Comparison of ENCODE assay signal across 11 mouse cellular contexts in genomic region chr6:54099659-54100058, GRCm38 (mm10).
DNase-seq lines count a peak whose midpoint lies in the region; ATAC-seq and TF ChIP-seq lines count a peak whose summit lies in the region.
"Had no signal": no experiment of that assay in that cellular context is flagged by ENCODE, and none has a peak within 500 bp of the region (broad histone marks: within the 10 kb centered on the region; RNA-seq: fewer than 3 reads in every experiment).

No protein-coding gene starts in this region.

- no peak overlapping the region for H3K4me2 ChIP-seq in forebrain, embryonic 14.5 days (ENCODE audit: low read length)
- H3K4me2 ChIP-seq in limb, embryonic 14.5 days (replicated peaks; ENCODE audit: low read depth, low read length, severe bottlenecking), result no peak overlapping the region

- ATAC-seq in forebrain, embryonic 14.5 days, result no peak
- ATAC-seq in limb, embryonic 14.5 days (ENCODE audit: low FRiP score, low read depth), result no peak

- no peak overlapping the region for H3K27ac ChIP-seq in forebrain, embryonic 14.5 days (ENCODE audit: low read depth, low read length)
- H3K27ac ChIP-seq in forebrain, embryonic 10.5 days, result no peak overlapping the region
- no peak overlapping the region for H3K27ac ChIP-seq in limb, embryonic 14.5 days (replicated peaks; ENCODE audit: low read depth, low read length)
- no peak overlapping the region for H3K27ac ChIP-seq in limb, embryonic 10.5 days
- H3K27ac ChIP-seq: hindbrain, embryonic 10.5 days had no signal

- H3K9me3 ChIP-seq in forebrain, embryonic 14.5 days (replicated peaks; ENCODE audit: control insufficient read depth, low read length), result no peaks in the 10 kb centered on the region
- H3K9me3 ChIP-seq in forebrain, embryonic 10.5 days, result no peaks in the 10 kb centered on the region
- no peaks in the 10 kb centered on the region for H3K9me3 ChIP-seq in limb, embryonic 14.5 days (ENCODE audit: control insufficient read depth, low read length)
- H3K9me3 ChIP-seq in limb, embryonic 10.5 days (replicated peaks), result no peaks in the 10 kb centered on the region
- H3K9me3 ChIP-seq: hindbrain, embryonic 10.5 days had no signal

- no peaks in the 10 kb centered on the region for H3K36me3 ChIP-seq in forebrain, embryonic 14.5 days (ENCODE audit: control insufficient read depth, insufficient read depth, low read length)
- no peaks in the 10 kb centered on the region for H3K36me3 ChIP-seq in forebrain, embryonic 10.5 days (replicated peaks)
- H3K36me3 ChIP-seq in limb, embryonic 14.5 days (ENCODE audit: control insufficient read depth, insufficient read depth, low read length), result no peaks in the 10 kb centered on the region
- H3K36me3 ChIP-seq in limb, embryonic 10.5 days, result no peaks in the 10 kb centered on the region
- H3K36me3 ChIP-seq: hindbrain, embryonic 10.5 days had no signal

- DNase-seq in forebrain, embryonic 14.5 days (ENCODE audit: low spot score), result peak; percentile 46
- no peak for DNase-seq in forebrain, embryonic 10.5 days (ENCODE audit: extremely low spot score, low spot score)
- DNase-seq in limb, embryonic 14.5 days (ENCODE audit: low spot score), result peak; percentile 42
- no peak for DNase-seq in limb, embryonic 10.5 days (ENCODE audit: low spot score)
- DNase-seq in kidney, adult 9 months, result peak; percentile 61
- DNase-seq in lung, postnatal 14 days, result peak; percentile 62
- no peak for DNase-seq in layer of hippocampus, adult 8-10 months (ENCODE audit: low spot score in 2 of 2)
- no peak for DNase-seq in ovary, postnatal 14 days (ENCODE audit: low spot score)
- DNase-seq: gastrocnemius, postnatal 25 days; right cerebral cortex, postnatal 25 days had no signal

- 45% methylated on average over 6 of the region's 6 CpGs for WGBS in forebrain, embryonic 14.5 days
- WGBS in forebrain, embryonic 10.5 days, result 85% methylated on average over 6 of the region's 6 CpGs
- WGBS in limb, embryonic 14.5 days, result 41% methylated on average over 6 of the region's 6 CpGs
- 84% methylated on average over 6 of the region's 6 CpGs for WGBS in limb, embryonic 10.5 days

- no peak for TF ChIP-seq POLR2A in limb, embryonic 14.5 days (IDR thresholded peaks at IDR 0.05; ENCODE audit: borderline replicate concordance, extremely low read depth, insufficient read depth, insufficient read length)

- no peak overlapping the region for H3K9ac ChIP-seq in forebrain, embryonic 14.5 days (ENCODE audit: low read length)
- no peak overlapping the region for H3K9ac ChIP-seq in limb, embryonic 14.5 days (ENCODE audit: low read depth, low read length, severe bottlenecking)

- no peaks in the 10 kb centered on the region for H3K27me3 ChIP-seq in forebrain, embryonic 14.5 days (replicated peaks; ENCODE audit: control insufficient read depth, insufficient read depth, low read length)
- peaks cover 23% of the 10 kb centered on the region for H3K27me3 ChIP-seq in forebrain, embryonic 10.5 days (ENCODE audit: poor library complexity, severe bottlenecking)
- no peaks in the 10 kb centered on the region for H3K27me3 ChIP-seq in limb, embryonic 14.5 days (ENCODE audit: control insufficient read depth, insufficient read depth, low read length)
- 0 out of 2 replicates have a peak, but pooled peaks cover 9% of the 10 kb centered on the region for H3K27me3 ChIP-seq in limb, embryonic 10.5 days (ENCODE audit: low read depth, poor library complexity, severe bottlenecking)

- no peak overlapping the region for H3K4me3 ChIP-seq in forebrain, embryonic 14.5 days (ENCODE audit: low read depth, low read length)
- H3K4me3 ChIP-seq in forebrain, embryonic 10.5 days, result no peak overlapping the region
- no peak overlapping the region for H3K4me3 ChIP-seq in limb, embryonic 14.5 days (replicated peaks; ENCODE audit: low read length)
- no peak overlapping the region for H3K4me3 ChIP-seq in limb, embryonic 10.5 days
- H3K4me3 ChIP-seq: hindbrain, embryonic 10.5 days had no signal

- H3K4me1 ChIP-seq in forebrain, embryonic 14.5 days (ENCODE audit: control insufficient read depth, insufficient read depth, low read length), result peaks cover 5% of the 10 kb centered on the region; the same call in 1 of the 2 replicates
- peaks cover 28% of the 10 kb centered on the region for H3K4me1 ChIP-seq in forebrain, embryonic 10.5 days
- H3K4me1 ChIP-seq in limb, embryonic 14.5 days (ENCODE audit: control insufficient read depth, insufficient read depth, low read length), result peaks cover 5% of the 10 kb centered on the region
- peaks cover 23% of the 10 kb centered on the region for H3K4me1 ChIP-seq in limb, embryonic 10.5 days

Comparison
In these comparisons a context has a peak if more than half of its experiments do, and no peak if none do; other contexts are left out.
1. DNase-seq: peak in forebrain, embryonic 14.5 days (single experiment), limb, embryonic 14.5 days (single experiment), kidney, adult 9 months (single experiment) and lung, postnatal 14 days (single experiment); none in forebrain, embryonic 10.5 days (single experiment), limb, embryonic 10.5 days (single experiment), layer of hippocampus, adult 8-10 months (0 of 2) and ovary, postnatal 14 days (single experiment).